Mouse (Mus musculus) megakaryocyte-erythroid progenitor cell, adult 5-6 weeks (primary cell): ENCODE data around the gene Sec61a2. TPM values are rescaled to one million over a fixed set of nuclear protein-coding genes. Genes with fewer than 3 reads are reported as not detected.

Experiments used
- total RNA-seq, 2 experiments: library from RNA; stranded (forward) in 1 of 2; stranded (reverse) in 1 of 2; fragments of 200-1000, 215-1000 nt in 1 of 2; fragments of >200 nt in 1 of 2; fragmentation: Nextera tagmentation in 1 of 2; gene quantifications; 2 replicates each; pipeline ENCODE4 v1.2.3; 2014 to 2017

Gene Sec61a2
- total RNA-seq, 2 experiments from 2014 or later: 15.2 to 51.5 TPM

Other genes with a start within 250 kb of the Sec61a2 start
- gene Camk1d, start 180.9 kb downstream of the Sec61a2 start, total RNA-seq (2014; fragmentation: Nextera tagmentation): 3.9 and 9.6 TPM in 2 replicates
- 3.7 and 5.9 TPM in 2 replicates for gene Camk1d, start 180.9 kb downstream of the Sec61a2 start, total RNA-seq (2017)
- 82.3 and 98.2 TPM in 2 replicates for gene Nudt5, start 50.4 kb downstream of the Sec61a2 start, total RNA-seq (2014; fragmentation: Nextera tagmentation)
- 78.9 and 87.9 TPM in 2 replicates for gene Nudt5, start 50.4 kb downstream of the Sec61a2 start, total RNA-seq (2017)
- 133 and 135 TPM in 2 replicates for gene Cdc123, start 50.3 kb downstream of the Sec61a2 start, total RNA-seq (2014; fragmentation: Nextera tagmentation)
- gene Cdc123, start 50.3 kb downstream of the Sec61a2 start, total RNA-seq (2017): 112 and 153 TPM in 2 replicates
- not detected in 2 replicates for gene Gm13199, start 32.5 kb downstream of the Sec61a2 start, total RNA-seq (2014; fragmentation: Nextera tagmentation)
- gene Gm13199, start 32.5 kb downstream of the Sec61a2 start, total RNA-seq (2017): not detected in 2 replicates
- 2.4 and 2.7 TPM in 2 replicates for gene Dhtkd1, start 47.4 kb upstream of the Sec61a2 start, total RNA-seq (2014; fragmentation: Nextera tagmentation)
- gene Dhtkd1, start 47.4 kb upstream of the Sec61a2 start, total RNA-seq (2017): 1.1 and 5.7 TPM in 2 replicates
- 26.7 and 28.0 TPM in 2 replicates for gene Upf2, start 56.0 kb upstream of the Sec61a2 start, total RNA-seq (2014; fragmentation: Nextera tagmentation)
- gene Upf2, start 56.0 kb upstream of the Sec61a2 start, total RNA-seq (2017): 29.3 and 51.9 TPM in 2 replicates
- gene Proser2, start 234.8 kb upstream of the Sec61a2 start, total RNA-seq (2014; fragmentation: Nextera tagmentation): not detected in 2 replicates
- not detected in 2 replicates for gene Proser2, start 234.8 kb upstream of the Sec61a2 start, total RNA-seq (2017)